Mouse (Mus musculus): Measurements from ENCODE around the gene Aurkb. TPM values are rescaled to one million over a fixed set of nuclear protein-coding genes. Genes with fewer than 3 reads are reported as not detected.
"Not testable (repeated sequence)": the region's sequence is repeated elsewhere in the genome, so short reads cannot be mapped to it uniquely, and the experiment has no call there.

Gene Aurkb
- total RNA-seq, 2 experiments from 2014 or later: 0.73 to 0.99 TPM

DNA sequence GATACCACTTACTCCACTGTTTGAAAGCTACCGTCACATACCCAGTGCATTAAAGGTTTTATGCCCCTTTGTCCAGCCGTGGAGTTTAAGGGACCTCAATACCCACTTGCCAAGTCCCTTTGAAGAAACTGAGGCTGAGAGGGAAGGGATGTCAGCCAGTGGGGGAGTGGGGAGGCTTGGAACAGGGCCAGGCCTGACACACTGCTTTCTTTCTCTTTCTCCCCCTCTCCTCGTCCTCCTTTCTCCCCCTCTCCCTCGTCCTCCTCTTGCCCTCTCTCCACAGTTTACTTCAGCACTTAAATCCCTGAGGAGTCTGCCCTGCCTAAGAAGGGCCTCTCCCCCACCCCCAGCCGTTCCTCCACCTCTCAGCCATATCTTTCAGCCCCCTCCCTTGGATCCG, 44.9 kb downstream of the Aurkb start:
- DNase-seq (ENCODE audit: low spot score in 2 of 2): no peak
- intact Hi-C loops (cut with DNase I): no loop called here

GRCm38 (mm10) chr11:69091566-69092385, 46.3 kb downstream of the Aurkb start:
- intact Hi-C loops (cut with DNase I): no loop called here

GRCm38 (mm10) chr11:69092386-69092751, 46.9 kb downstream of the Aurkb start:
- intact Hi-C loops (cut with DNase I): no loop called here
- peak; percentile 81 for DNase-seq (ENCODE audit: low spot score in 2 of 2)

More at GRCm38 (mm10) chr11:69091566-69092385, 46.3 kb downstream of the Aurkb start:
- DNase-seq (ENCODE audit: low spot score in 2 of 2): no peak

DNA sequence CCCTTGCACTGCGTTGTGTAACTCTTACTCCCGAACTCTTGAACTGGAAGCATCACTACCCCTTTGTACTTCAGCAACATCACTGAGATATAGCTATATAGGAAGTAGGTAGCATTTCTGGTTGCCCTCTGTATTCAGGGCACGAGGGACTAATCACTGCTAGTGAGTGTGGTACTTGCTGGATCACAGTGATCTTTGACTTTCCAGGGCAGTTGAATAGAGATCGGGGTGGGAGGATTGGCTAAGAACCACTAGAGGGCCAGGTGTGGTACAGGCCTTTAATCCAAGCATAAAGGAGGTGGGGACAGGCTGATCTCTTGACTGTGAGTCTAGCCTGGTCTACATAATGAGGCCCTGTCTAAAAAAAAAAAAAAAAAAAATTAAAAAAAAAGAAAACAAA, 47.4 kb downstream of the Aurkb start:
- DNase-seq (ENCODE audit: low spot score in 2 of 2): no peak
- intact Hi-C loops (cut with DNase I): no loop called here

DNA sequence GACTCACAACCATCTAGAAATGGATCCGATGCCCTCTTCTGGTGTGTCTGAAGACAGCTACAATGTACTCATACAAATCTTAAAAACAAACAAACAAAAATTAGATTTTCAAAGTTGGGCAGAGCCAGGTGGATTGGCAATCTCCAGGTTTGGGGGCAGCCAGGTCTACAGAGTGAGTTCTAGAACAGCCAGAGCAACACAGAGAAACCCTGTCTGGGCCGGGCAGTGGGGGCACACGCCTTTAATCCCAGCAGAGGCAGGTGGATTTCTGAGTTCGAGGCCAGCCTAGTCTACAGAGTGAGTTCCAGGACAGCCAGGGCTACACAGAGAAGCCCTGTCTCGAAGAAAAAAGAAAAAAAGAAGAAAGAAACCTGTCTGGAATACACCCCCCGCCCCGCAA, 48.4 kb downstream of the Aurkb start:
- not testable (repeated sequence) for DNase-seq (ENCODE audit: low spot score in 2 of 2)
- intact Hi-C loops (cut with DNase I): loop anchor here (2.0 kb wide), 1 partner anchor 27 kb away; no protein-coding TSS in a partner anchor

DNA sequence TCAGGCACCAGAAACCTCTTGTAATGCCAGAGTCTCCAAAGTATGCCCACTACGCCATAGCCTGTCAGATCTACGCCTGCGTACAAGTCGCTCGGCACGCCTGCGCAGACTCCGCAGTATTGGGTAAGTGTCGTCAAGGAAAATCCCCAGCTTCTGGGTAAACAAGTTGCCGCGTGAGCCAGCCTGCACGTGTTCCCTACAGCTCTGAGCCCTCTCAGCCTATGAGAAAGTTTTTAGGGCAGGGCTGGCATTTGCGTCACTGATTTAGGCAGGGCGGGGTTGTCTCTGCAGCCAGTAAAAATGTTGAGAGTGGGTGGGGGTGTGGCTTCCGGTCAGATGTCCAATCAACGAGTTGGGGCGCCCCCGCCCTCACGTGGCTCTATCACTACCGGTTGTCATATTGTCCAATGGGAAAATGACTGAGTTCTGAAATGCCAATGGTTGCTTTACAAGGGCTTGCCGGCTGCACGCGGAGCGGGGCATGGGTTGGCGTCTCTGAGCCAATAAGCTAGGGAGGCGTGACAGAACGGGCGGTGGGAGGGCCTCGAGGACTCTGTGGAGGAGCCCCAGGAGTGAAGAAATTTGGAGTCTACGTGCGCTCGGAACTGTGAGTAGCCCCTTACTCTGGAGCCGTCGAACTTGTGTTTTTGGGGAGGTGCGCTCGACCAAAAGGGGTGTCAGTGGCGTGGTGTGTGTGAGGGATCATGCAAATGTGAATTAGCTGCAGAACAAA, 49.4 kb downstream of the Aurkb start, which contains the start of gene Per1:
TSS of gene Per1 (plus strand) at position 521 of the 733 bp plus-strand sequence.
- intact Hi-C loops (cut with DNase I): loop anchor here (2.0 to 5.0 kb wide), 3 partner anchors 28 to 322 kb away; partner anchors contain the start of gene Chd3
- peak; percentile 100 for DNase-seq (ENCODE audit: low spot score in 2 of 2)

DNA sequence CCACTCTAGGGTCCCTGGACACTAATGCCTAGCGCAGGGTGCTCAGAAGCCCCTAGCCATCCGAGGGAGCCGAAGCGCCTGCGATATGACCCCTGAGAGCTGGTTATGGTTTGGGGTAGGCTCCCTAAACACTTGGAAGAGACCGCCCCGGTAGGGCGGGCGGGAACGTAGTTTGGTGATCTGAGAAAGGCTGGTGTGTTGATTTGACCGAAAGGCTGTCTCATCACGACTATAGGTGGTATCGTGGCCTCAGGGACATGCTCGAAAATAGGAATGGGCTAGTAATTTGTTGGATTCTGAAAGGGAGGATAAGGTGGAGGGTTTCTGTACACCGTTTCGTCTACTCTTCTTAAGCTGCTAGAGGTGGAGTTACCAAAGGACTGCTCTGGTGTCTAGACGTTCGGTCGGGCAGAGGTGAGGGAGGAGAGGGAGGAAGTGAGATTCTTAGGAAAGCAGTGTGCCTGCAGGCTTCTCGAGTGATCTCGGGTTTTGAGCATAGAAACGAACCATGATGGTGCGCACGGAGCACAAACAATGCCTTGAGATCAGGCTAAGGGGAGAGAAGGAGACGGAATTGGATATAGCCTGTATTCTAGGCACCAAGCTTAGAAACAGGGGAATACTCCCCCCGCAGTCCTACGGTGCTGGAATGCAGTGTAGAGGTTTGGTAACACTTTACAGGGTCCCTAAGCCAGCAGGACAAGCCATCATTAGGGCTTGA, 50.2 kb downstream of the Aurkb start:
- intact Hi-C loops (cut with DNase I): loop anchor here (2.0 to 5.0 kb wide), 3 partner anchors 29 to 322 kb away; partner anchors contain the start of gene Chd3

DNA sequence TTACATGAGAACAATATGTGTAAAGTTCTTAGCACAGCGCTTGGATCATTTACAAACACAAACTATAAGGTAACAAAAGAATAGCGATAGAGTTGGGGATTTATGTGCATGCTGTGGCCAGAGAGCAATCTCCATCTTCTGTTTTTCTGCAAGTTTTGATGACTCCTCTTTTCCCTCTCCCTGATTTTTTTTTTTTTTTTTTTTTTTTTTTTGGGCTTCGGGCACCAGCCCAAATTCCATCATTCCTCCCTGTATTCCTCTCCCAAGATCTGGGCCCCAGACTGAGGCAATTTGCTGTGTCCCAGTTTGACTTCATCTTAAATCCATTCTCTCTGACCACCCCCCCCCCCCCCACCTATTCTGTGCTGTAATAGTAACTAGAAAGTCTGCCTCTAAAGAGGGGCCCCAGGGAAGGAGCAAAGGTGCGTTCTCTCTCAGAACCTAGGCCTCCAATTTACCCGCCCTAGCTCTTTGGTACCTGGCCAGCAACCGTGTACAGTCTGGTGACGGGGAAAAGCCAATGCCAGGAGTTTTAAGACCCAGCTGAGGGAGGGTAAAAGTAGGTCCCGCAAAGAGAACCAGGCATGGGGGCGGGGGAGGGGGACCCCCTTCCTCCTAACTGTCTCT, 51.0 kb downstream of the Aurkb start:
- DNase-seq (ENCODE audit: low spot score in 2 of 2): no peak
- intact Hi-C loops (cut with DNase I): loop anchor here (5.0 kb wide), 2 partner anchors 271 to 321 kb away; partner anchors contain the start of gene Chd3

More for the DNA sequence above, 50.2 kb downstream of the Aurkb start:
- DNase-seq (ENCODE audit: low spot score in 2 of 2): no peak

DNA sequence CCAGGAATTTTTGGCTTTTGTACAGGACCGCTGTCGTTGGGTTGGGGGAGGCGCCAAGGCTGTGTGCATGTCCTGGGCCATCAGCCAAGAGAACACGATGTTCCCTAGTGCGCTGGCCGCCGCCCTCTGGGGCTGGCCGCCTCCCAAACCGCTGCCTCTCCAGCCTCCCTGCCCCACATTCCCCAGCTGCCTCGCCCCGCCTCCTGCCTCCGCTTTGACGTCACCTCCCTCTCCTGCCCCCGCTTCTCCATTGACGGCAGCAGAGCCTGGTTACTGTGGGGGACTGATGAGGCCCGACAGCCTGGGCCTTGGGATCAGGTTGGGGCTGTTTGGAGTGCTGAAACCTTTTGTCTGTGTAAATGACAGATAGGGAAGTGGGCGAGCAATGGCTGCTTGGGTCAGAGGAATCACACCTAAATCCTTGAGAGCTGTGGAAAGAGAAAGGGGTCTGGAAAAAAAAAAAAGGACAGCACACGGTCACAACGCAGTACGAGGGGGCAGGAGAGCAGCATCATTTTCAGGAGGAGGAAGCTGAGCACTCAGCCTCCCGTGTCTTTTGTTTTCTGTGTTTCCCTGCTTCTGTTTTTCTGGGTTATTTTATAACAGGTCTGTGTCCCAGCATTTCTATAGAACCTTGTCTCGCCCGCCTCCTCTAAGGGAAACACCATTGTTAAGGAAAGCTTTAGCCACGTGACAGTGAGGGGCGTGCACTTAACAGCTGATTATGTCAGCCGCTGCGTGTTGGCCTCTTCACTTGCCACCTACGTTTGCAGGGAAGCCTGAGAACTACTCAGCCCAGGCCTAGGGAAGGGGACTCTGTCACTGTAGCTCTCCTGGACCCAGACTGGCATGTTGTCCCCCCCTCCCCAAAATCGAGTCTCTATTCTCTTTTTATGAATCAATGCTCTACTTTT, 51.8 kb downstream of the Aurkb start:
- peak; percentile 94 to 99 for DNase-seq (ENCODE audit: low spot score in 2 of 2)
- intact Hi-C loops (cut with DNase I): loop anchor here (5.0 kb wide), 2 partner anchors 270 to 320 kb away; partner anchors contain the start of gene Chd3

DNA sequence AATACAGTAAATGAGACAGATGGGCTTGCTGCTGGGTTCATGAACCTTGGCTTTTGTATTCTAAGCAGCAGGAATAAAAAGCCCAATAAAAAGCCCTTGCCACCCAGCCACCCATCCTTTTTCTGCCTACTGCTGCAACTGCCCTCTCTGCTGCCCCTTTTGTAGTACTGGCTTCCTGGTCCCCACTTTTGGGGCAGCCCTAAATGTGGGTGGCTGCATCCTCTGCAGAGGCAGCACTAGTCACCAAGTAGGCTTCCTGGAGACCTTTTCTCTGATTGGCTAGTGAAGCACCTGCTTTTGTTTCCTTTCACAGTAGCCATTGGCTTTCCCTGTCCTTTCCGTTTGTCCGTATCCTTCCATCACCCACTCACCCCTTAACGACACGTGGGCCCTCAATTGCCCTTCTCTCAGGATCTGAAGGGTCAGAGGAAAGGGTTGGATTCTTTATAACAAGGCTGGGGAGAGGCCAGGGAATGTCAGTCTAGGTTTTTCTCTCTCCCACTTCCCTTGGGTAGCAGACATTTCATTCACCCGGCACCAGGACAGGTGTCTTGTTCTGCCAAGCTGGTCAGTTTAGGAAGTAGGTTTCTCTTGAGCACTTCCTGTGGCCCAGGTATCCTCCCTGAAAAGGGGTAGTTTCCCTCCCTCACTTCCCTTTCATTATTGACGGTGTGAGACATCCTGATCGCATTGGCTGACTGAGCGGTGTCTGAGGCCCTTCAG, 52.8 kb downstream of the Aurkb start:
- intact Hi-C loops (cut with DNase I): loop anchor here (2.0 to 5.0 kb wide), 3 partner anchors 25 to 319 kb away; partner anchors contain the start of genes 9130213A22Rik and Chd3
- DNase-seq (ENCODE audit: low spot score in 2 of 2): peak in 1 of 2 experiments; percentile 74

DNA sequence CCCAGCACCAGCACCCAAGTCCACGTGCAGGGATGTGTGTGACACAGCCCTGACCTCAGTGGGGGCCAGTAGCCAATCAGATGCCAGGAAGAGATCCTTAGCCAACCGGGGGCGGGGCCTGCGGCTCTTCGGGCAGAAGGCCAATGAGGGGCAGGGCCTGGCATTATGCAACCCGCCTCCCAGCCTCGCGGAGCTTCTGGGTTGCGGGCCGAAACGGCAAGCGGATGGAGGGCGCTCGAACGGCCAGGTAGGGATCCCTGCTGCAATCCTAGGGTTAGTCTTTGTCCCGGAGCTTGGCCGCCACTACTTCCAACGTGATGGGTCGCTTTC, 53.3 kb downstream of the Aurkb start:
- DNase-seq (ENCODE audit: low spot score in 2 of 2): peak; percentile 96 to 98
- intact Hi-C loops (cut with DNase I): loop anchor here (2.0 to 5.0 kb wide), 3 partner anchors 24 to 319 kb away; partner anchors contain the start of genes 9130213A22Rik and Chd3

GRCm38 (mm10) chr11:69099177-69099914, 53.9 kb downstream of the Aurkb start:
- peak; percentile 59 to 71 for DNase-seq (ENCODE audit: low spot score in 2 of 2)
- intact Hi-C loops (cut with DNase I): loop anchor here (2.0 to 5.0 kb wide), 3 partner anchors 23 to 318 kb away; partner anchors contain the start of genes 9130213A22Rik and Chd3

- intact Hi-C loops (cut with DNase I): loop anchor here (2.0 to 5.0 kb wide), 3 partner anchors 23 to 317 kb away; partner anchors contain the start of genes 9130213A22Rik and Chd3
- DNase-seq (ENCODE audit: low spot score in 2 of 2): peak; percentile 94 to 97
Measured at GRCm38 (mm10) chr11:69099915-69100345, 54.5 kb downstream of the Aurkb start.

DNA sequence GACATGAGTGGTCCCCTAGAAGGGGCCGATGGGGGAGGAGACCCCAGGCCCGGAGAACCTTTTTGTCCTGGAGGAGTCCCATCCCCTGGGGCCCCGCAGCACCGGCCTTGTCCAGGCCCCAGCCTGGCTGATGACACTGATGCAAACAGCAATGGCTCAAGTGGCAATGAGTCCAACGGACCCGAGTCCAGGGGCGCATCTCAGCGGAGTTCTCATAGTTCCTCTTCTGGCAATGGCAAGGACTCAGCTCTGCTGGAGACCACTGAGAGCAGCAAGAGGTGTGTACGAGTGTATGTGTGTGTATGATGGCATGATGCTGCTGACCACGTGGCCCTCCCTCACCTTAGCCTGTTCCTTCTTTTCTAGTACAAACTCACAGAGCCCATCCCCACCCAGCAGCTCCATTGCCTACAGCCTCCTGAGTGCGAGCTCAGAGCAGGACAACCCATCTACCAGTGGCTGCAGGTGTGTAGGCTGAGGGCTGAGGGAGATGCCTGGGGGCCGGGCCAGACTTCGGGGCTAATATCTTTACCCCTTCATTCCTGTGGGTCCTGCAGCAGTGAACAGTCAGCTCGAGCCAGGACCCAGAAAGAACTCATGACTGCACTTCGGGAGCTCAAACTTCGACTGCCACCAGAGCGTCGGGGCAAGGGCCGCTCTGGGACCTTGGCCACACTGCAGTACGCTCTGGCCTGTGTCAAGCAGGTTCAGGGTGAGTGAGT, 55.4 kb downstream of the Aurkb start:
- intact Hi-C loops (cut with DNase I): no loop called here
- no peak for DNase-seq (ENCODE audit: low spot score in 2 of 2)

Measured in left cerebral cortex, postnatal 25 days (tissue).